Mouse (Mus musculus) lung, postnatal 36 days (tissue): ENCODE data around the gene Golga7b.

Source experiments
- DNase-seq: peaks from one replicate; pipeline ENCODE4 v3.0.0; 2022; ENCODE audit warnings: mixed read lengths

Gene Golga7b

DNA sequence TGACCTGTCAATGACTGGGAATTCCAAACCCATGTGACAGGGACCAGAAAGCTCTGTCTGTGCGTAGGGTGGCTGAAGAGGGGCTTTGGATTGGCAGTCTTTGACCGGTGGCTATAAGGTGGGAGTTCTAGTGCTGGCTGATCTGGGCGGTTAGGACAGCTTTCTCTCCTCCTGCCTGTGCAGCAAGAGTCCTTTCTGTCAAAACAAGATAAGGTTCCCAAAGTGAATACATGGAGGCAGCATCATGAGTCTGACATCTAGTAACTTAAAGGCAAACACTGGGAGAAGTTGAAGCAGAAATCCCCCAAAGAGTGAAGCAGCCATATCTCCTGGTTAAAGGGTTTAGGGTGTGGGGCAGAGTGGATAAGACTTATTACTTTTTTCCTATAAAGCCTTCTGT is at the start of gene Golga7b:
Gene Golga7b, plus strand, starts transcription at position 56 of the 400 bp plus-strand sequence.
- no peak for DNase-seq

DNA sequence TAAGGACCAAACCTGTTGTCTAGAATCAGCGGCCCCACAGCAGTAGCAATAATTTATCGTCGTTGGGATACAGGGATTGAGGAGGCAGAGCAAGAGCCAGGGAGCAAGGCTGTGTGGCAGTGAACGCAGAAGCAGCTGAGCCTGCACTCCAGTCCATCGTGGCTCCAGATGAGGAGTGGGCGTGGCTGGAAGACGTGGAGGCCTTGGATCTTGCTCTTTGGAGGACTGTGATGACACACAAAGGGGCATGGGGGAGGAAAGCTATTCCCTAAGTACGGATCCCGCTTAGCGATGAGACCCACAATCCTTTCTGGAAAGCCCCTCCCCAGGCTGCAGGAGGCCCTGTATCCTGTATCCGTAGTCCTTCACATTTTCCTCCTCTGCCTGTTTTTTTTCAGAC is 49.3 kb upstream of the Golga7b start:
- DNase-seq: no peak

DNA sequence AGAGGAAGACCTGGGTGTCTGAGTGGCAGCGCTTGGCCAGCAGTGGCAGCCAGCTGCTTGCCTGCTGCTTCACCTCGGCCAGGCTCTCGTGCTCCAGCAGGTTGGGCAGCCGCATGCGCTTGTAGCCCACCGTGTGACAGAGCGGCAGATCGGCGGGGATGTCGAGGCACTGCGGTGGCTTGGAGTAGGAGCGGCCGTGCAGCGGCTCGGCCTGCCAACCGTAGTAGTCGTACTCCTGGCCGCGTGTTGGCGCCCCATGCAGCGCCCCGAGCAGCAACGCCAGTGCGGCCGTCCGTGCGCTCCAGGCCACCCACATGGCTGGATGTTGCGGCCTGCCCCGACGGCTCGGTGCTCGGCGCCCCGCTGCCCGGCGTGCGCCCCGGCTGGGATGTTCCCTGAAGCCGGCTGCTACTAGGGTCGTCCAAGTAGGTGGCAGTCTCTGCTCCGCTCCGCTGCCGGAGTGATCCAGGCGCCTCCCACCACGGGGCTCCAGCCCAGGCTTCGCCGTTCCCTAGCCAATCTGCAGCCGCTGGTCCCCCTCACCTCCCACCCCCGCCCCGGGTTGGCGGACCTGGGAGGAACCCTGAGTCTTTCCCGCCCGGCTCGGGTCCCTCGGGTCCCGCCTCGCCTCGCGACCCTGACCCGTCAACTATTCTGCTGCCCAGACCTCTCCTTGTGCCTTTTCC is 45.5 kb upstream of the Golga7b start, which contains the start of gene Sfrp5:
Gene Sfrp5, minus strand, starts transcription at position 557 of the 686 bp plus-strand sequence.
- no peak for DNase-seq

DNA sequence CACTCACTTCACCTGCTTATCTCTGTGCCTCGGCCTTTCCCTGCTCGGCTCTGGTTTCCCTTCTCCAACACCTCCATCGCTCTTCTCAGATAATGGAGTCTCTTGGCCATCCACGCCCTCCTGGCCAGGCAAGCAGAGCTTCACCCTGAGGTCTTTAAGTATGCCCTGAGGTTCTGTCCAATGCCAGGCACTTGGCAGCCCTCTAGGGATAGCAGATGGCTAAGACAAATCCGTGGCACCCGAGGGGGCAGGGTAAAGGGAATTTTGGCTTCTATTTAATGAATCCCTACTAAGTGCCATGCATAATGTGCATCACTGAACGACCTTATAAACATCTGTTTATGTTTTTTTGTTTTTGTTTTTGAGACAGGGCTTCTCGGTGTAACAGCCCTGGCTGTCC is 44.9 kb upstream of the Golga7b start:
- DNase-seq: no peak

DNA sequence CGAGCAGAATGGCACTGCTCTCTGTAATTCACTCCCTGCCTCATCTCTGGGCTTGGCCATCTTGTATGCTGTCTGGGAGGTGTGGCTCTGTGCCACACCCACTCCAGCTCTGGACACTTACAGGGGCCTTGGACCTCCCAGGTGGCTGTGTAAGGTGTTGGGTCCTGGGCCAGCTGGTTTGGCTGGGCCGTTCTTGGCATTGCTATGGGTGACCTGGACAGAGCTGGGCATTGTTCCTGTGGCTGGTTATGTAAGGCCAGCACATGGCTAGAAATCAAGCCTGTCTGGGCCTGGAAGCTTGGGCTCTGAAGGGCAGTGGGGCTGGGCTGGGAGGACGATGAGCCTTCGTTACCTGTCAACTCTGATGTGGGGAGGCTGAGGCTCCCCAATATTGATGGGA is 43.1 kb upstream of the Golga7b start:
- DNase-seq: peak; percentile 23

DNA sequence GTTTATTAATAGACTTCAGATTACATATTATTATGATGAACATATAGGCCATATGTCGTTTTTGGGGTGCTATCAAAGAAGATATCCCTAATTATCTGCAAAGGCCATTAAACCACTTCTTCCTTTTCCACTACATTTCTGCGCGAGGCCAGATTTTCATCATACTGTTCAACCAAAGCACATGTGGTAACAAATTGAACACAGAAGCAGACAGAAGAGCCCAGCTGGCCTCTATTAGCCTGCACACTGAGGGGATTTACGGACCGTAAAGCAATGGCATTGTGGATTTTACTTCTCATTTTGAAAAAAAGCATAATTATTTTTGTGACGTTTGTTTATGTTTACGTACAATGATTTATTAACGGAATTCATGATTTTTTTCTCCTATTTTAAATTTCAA is 42.2 kb upstream of the Golga7b start:
- DNase-seq: no peak

DNA sequence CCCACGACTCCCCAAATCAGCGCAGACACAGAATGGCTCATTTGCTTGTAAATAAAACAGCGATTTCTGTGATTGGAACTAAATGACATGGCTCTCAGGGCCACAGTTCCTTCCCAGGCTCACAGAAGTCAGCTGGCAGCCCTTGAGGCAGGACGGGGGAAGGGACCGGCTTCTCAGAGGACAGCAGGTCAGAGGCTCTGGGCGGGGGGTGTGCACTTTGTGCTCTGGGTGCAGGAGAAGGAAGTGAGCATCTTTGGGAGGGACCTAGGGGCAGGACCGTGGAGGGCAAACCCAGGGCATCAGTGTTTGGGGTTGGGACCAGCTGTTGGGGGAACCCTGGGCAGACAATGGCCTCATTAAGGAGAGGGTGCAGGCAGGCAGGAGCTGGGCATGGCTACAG is 37.9 kb upstream of the Golga7b start:
- DNase-seq: no peak

DNA sequence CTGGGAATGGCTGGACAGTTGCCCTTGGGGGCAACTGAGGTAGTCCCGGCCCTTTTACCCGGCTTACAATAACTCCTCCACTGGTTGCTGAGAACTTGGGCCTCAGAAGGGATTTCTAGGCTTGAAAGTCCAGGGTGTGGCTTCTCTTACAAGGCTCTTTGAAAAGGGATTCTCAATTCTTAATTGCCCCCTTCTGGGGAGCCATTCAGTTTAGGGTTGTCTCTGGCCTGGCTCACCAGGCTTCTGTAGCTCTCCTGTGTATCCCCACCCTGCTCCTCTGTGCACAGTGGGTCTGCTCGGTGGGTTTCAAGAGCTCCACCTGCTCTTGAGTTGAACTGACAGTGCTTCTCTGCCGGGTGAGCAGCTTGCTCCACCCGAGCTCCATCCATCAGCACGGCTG is 37.4 kb upstream of the Golga7b start:
- no peak for DNase-seq

DNA sequence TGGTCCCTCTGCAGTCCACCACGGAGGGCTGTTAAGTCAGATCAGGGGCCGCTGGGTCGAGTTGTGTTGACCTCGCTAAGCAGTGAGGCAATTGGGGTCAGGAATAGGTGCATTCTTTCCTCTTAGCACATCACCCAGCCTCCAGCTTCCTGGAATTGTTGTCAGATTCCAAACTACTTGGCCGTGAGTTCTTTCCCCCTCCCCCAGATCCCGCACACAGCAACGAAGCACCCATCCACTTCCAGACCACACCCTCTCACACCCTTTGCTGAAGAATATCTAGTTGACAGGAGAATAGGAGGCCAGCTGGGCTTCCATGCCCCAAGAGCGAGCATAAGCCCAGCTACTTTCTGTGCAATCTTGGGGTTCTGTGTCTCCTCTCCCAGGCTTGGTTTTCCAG is 35.4 kb upstream of the Golga7b start:
- no peak for DNase-seq

DNA sequence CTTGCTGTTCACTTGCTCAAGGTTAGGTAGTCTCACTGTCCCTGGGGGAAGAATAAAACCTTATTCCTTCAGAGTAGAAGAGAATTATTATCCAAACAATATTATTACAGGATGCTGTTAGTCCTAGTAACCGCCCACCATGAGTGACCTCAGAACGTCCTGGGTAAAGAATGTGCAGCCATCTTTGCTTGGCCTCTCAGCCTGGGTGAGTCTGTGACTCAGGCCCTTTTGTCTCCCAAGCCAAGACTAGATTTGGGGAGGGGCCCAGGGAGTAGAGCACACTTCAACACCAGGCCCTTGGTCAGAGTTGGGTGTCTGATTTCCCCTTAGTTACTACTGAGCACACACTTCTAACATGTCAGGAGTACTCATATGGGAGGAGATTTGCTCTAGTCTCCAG is 32.8 kb upstream of the Golga7b start:
- DNase-seq: no peak

DNA sequence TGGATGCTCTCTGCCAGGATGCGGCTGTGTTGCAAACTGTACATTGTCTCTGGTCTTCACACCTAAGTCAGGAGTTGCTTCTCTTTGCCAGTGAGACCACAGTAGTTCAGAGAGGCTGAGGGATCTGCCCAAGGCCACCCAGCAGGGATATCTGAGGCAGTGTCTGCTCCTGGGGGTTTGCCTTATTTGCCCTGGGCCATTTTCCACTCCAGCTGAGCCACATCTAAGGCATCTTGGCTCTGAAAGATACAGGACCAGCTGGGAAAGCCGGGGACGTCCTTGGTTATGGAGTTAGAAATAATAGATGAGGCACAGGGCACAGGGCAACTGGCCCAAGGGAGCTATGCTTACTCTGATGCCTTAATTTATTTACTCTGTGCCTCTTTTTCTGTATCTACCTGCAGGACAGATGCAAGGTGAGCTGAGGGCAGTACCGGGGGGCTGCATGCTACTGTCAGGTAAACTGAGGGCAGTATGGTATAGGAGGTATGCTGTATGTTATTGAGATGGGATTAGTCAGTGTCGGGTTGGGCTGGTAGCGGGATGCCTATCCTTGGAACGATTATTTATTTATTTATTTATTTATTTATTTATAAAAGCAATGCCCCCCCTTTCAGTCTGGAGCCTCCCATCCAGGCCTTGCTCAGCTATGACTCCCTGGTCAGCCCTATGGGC is 30.5 kb upstream of the Golga7b start:
- no peak for DNase-seq

DNA sequence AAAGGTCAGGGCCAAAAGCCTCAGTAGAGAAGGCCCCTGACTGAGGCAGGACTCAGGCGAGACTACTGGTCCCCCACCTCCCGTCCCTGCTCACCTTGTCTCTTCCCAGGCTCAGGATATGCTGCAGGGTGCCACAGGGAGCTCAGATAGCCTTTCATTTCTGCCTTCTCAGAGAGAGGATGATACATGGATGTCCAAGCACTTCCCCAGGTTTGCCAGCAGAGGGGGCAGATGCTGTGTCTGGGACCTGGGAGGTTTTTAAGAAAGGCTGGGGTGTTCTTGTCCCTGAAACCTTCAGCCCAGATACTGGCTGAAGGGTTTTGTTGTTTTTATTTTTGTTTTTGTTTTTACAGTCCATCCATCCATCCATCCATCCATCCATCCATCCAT is 30.0 kb upstream of the Golga7b start:
- DNase-seq: no peak

DNA sequence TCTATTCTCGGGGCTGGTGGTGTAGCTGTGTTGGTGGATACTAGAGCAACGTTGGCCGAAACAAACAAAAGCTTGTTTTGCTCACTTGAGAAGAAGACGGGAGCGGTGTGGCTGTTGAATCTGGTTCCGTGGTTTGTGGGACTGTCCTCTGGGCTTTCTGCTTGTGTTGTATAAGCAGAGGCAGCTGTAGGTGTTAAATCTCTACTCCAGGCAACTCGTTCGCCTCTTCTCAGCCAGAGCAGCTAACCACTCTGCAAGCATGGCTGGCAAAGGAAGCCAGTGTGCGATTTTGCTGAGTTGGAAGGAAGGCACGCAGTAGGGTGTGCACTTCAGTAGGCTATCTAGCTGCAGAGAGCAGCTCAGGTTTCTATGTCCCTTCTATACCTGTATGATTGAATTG is 20.9 kb upstream of the Golga7b start:
- DNase-seq: no peak

DNA sequence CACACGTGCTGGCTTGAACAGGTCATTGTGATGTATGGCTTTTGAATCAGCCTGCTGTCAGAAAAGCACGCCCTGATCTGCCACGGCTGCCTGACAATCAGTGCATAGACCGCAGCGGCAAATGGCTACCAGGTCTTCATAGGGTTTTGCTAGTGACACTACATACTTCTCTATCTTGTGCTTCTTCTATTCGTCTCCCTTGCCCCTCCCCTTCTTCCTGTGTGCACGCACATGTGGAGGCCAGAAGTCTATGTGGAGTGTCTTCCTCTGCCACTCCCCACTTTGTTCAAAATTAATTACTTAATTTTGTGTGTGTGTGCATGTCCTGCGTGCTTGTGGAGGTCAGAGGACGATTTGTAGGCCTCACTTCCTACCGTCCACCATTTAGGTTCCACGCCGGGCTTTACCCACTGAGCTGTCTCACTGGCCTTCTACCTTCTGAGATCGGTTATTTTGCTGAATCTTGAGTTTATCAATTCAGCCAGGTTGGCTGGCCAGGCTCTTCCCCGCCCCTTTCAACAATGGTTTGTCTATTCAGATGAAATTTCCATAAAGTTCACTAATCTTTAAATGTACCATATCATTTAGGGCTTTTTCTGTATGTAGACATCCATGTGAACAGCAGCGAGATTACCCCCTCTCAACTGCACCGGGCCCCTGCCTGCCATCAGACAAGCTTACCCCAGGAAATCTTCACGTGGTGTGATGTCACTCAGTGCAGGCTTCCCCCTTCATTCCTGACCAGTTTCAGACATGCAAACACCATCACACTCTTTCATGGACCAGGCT is 17.7 kb upstream of the Golga7b start:
- no peak for DNase-seq

DNA sequence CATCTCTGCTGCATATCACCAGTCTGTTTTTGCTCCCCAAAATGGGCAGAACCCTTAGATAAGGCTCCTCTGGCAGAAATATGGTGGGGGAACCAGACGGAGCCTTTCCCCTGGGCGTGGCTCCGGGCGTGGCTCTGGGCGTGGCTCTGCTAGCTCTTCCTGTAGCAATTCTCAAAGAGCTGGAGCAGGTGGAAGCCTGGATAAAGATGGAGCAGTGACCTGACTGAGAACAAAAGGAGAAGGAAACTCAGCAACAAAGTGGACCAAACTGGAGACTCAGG is 17.1 kb upstream of the Golga7b start:
- no peak for DNase-seq

DNA sequence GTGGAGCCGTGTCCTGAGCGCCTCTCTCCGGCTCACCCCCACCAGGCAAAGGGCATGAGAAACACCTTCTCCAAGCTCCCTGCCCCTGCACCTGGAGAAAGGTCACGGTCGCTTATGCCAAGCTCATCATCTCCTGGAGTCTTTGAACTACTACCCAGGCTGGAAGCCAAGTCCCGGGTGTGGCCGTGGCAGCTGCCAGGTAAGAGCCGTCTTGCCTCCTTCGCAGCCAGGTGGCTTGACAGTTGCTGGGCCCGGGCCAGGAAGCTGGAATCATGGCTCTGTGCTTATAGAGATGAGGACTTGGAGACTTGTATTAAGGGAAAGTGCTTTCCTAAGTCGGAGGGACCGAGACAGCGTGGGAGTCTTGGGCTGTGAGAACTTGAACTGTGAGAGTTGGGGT is 16.4 kb upstream of the Golga7b start:
- peak; percentile 5 for DNase-seq

DNA sequence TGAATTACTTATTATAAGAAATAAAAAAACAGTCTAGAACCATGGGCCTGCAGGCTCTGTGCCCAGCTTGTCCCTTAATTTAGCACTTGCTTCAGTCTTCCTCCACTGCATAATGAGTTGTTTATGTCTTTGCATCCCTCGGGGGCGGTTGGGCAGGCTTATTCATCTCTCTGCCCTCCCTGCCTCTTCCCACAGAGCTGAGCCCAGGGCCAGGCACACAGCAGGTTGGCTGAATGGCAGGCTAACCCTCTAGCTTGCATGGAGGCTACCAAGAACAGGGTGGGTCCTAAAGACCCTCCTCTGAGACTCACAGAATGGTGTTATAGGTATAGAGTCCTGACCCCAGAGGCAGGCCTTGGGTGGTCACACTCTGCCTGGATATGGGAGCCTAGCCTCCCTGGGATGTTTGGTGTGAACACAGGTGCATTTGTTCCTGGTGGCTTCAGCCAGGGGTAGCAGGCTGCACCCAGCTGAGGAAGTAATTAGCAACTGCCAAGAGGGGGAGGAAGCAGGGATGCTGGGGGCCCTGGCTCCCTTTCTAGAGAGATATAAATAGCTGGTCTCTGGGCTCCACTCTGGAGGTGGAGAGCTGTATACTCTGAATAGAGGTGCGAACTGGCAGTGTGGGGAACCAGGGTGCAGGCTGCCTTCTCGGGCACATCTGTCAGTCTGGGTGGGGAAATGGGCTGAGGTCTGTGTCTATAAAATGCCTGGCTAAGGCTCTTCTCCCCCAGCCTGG is 9.6 kb upstream of the Golga7b start:
- no peak for DNase-seq

DNA sequence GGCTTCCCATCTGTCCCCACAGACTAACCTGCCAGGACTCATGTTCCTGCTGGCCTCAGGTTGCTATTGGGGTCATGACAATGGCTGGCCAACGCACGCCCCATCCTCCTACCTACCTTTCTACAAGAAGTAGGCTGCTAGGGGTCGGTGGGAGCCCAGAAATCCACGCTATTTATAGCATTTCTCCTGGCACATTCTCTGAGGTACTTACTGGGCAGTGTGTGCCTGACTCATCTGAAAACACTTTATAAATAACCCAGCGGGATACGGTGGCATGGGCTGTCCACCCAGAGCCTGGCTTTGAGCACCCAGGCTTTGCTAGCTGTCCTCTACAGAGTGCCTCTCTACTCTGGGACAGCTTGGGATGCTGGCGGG is 9.0 kb upstream of the Golga7b start:
- DNase-seq: no peak

DNA sequence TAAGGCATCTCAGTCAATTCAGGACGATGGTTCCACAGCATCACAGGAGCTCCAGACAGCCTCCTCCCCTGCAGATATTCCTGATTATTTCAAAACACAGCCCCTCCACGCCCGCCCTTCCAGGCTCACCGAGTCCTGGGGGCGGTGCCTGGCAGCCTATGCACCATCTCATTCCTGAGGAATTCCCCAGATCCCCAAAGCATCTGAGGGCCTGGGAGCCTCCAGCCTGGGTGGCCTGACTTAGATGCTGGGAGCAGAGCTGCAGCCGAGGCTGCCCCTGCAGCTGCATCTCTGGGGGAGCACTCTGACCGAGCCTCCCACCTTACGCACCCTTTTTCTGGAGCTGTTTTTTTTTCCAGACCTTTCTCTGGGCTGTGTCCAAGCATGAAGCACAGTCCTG is 6.5 kb upstream of the Golga7b start:
- no peak for DNase-seq

DNA sequence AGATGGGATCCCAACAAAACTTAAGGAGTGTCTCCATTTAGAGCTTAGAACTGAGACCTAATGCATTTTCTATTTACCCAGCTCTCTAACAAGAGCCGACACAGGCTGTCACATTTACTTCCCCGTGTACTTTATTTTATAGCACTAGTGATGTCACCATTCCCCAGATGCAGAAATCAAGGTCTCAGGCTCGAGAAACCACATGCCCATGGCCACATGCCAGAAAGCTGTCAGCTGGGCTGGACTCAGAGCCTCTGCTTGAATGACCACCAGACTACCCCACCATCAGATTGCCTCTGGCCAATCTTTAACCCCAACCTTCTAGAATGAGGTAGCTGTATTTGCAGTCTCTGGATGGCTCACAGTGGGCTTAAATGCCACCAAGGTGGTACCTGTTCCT is 4.0 kb upstream of the Golga7b start:
- DNase-seq: no peak

DNA sequence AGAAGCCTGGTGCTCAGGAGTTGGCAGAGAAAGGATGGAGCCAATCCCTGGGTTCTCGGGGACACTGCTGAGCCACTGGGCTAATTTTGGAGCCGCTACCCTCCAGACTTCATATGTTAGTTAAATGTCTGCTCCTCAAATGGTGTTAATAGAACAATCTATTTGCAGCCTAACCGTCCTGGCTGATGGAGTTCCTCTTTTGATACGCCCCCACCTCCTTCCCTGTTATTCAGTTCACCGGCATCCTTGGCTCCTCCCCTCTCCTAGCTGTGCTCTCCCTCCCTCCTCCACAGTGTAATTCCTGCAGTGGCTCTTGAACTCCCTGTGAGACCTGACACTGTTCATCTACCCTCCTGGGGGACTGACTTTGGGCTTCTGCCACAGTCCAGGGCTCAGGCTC is 748 bp upstream of the Golga7b start:
- no peak for DNase-seq

DNA sequence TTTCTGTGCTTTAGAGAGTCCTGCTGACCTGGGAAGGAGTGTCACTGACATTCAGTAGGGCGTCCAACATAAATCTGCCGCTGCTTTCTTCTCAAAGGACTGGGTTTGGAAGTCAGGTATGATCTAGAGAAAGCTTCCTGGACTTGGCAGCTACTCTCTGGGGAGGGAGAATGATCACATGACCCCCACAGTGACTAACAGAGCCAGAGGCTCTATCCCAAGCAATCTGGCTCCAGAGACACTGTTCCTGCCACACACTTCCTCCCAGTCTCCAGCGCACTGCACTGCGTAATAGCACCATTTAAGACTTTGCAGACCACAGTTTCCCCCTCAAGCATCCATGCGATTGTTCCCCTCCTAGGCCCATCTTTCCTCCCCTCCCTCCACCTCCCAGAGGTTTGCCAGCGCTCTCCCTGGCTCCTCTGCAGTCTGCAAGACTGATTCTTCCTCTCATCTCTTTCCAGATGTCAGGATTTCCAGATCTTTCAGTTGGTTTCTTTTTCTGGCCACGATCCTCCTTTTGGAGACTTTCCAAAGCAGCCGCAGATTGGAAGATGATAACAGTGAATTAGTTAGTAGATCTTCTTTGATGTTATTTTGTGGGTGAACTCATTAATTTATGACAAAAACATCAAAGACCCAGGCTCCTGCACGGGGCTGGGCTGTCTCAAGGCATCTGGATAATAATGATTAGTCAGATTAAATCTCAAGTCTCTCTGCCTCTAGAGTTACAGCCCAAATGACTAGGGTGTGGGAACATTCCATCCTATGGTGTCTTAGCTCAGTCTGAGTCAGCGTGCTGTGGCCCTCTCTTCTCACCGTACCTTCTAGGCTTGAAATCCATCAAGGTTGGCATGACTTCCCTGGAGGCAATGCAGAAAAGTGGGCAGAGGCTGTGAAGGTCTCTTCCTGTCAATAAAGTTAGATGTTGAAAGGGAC is 2.9 kb downstream of the Golga7b start:
- DNase-seq: no peak

DNA sequence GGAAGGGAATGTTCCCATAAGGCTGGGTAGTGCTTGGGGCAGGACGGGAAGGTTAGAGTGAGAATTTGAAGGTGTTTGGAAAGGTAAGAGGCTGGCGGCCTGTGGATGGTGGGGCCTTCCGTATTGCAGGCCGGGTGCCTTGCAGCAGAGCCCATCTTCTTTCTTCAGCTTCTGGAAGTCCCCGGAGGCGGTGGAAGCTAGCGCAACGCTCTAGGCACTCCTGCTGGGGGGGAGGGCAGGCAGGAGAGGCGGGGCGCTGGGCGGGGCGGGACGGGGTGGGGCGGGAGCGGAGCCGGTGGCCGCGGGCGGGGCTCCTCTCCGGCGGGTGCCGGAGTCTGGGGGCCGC is 8.0 kb downstream of the Golga7b start:
- DNase-seq: no peak
